Mouse (Mus musculus): ENCODE measurements around the gene Rps6ka1.

GRCm38 (mm10) chr4:133827354-133827753 is 60.2 kb downstream of the Rps6ka1 start:
- TF ChIP-seq CTCF (IDR thresholded peaks at IDR 0.05; ENCODE audit: low read depth, low read length) (no peak), POLR2A (IDR thresholded peaks at IDR 0.05; ENCODE audit: borderline replicate concordance, low read depth, low read length) (no peak)

All from bone marrow macrophage, adult 2 months (primary cell).